Mouse (Mus musculus) regulatory T cell (primary cell): ENCODE measurements at regions not wholly inside any gene's neighbourhood (a gene's known extent, or its start where the extent isn't known, plus 50 kb on each side); places are given as distances from the start of the nearest gene placed in this dataset.

ENCODE experiments used
- in situ Hi-C: fragments of 300-600 bp; cut with MboI, MseI; formaldehyde crosslinking; loops from one replicate; pipeline ENCODE4 v1.15.1; 2025; ENCODE audit warnings: high pct_unique_total_duplicates

- in situ Hi-C loops, result loop anchor here (10.0 kb wide), 1 partner anchor 287 kb away; no protein-coding TSS in a partner anchor
These were observed 274.2 kb upstream of the Ppargc1a start for GRCm38 (mm10) chr5:51841763-51842162.

GRCm38 (mm10) chr5:51840638-51841329, 273.3 kb upstream of the Ppargc1a start:
- in situ Hi-C loops, result loop anchor here (10.0 kb wide), 1 partner anchor 286 kb away; no protein-coding TSS in a partner anchor

GRCm38 (mm10) chr5:51839292-51839691, 271.8 kb upstream of the Ppargc1a start:
- in situ Hi-C loops, result no loop called here

- in situ Hi-C loops, result no loop called here
These were observed 263.0 kb upstream of the Ppargc1a start for GRCm38 (mm10) chr5:51830551-51830950.

- in situ Hi-C loops, result no loop called here
These were observed 262.5 kb upstream of the Ppargc1a start for GRCm38 (mm10) chr5:51830015-51830414.

GRCm38 (mm10) chr5:51829606-51830005, 262.1 kb upstream of the Ppargc1a start:
- in situ Hi-C loops, result no loop called here

- in situ Hi-C loops, result no loop called here
These were observed 261.5 kb upstream of the Ppargc1a start for GRCm38 (mm10) chr5:51829020-51829419.

- in situ Hi-C loops, result no loop called here
These were observed 258.7 kb upstream of the Ppargc1a start for GRCm38 (mm10) chr5:51826269-51826668.

- in situ Hi-C loops, result no loop called here
These were observed 258.1 kb upstream of the Ppargc1a start for GRCm38 (mm10) chr5:51825584-51826088.

- in situ Hi-C loops, result no loop called here
These were observed 257.2 kb upstream of the Ppargc1a start for GRCm38 (mm10) chr5:51824731-51825130.

- in situ Hi-C loops, result no loop called here
These were observed 256.1 kb upstream of the Ppargc1a start for GRCm38 (mm10) chr5:51823657-51824056.

- in situ Hi-C loops, result no loop called here
These were observed 248.7 kb upstream of the Ppargc1a start for GRCm38 (mm10) chr5:51816258-51816657.

GRCm38 (mm10) chr5:51811728-51812127, 244.2 kb upstream of the Ppargc1a start:
- in situ Hi-C loops, result no loop called here

- in situ Hi-C loops, result no loop called here
These were observed 234.0 kb upstream of the Ppargc1a start for GRCm38 (mm10) chr5:51801486-51801885.

GRCm38 (mm10) chr5:51799371-51800035, 232.0 kb upstream of the Ppargc1a start:
- in situ Hi-C loops, result no loop called here

- in situ Hi-C loops, result no loop called here
These were observed 226.6 kb upstream of the Ppargc1a start for GRCm38 (mm10) chr5:51794097-51794496.

GRCm38 (mm10) chr5:51792950-51793349, 225.4 kb upstream of the Ppargc1a start:
- in situ Hi-C loops, result no loop called here

GRCm38 (mm10) chr5:51788768-51789167, 221.2 kb upstream of the Ppargc1a start:
- in situ Hi-C loops, result no loop called here

GRCm38 (mm10) chr5:51783523-51783922, 216.0 kb upstream of the Ppargc1a start:
- in situ Hi-C loops, result no loop called here

GRCm38 (mm10) chr5:51783099-51783498, 215.6 kb upstream of the Ppargc1a start:
- in situ Hi-C loops, result no loop called here

GRCm38 (mm10) chr5:51775502-51776145, 208.1 kb upstream of the Ppargc1a start:
- in situ Hi-C loops, result no loop called here

- in situ Hi-C loops, result no loop called here
These were observed 204.1 kb upstream of the Ppargc1a start for GRCm38 (mm10) chr5:51771655-51772054.
